ENCODE assay signal across 15 mouse cellular contexts in genomic region chr1:155200967-155201366, GRCm38 (mm10). TPM values are rescaled to one million over a fixed set of nuclear protein-coding genes. Genes with fewer than 3 reads are reported as not detected.
DNase-seq lines count a peak whose midpoint lies in the region; ATAC-seq and TF ChIP-seq lines count a peak whose summit lies in the region.
"Had no signal": no experiment of that assay in that cellular context is flagged by ENCODE, and none has a peak within 500 bp of the region (broad histone marks: within the 10 kb centered on the region; RNA-seq: fewer than 3 reads in every experiment).

No protein-coding gene starts in this region.

- DNase-seq in embryonic facial prominence, embryonic 10.5 days (ENCODE audit: low spot score), result no peak
- no peak for DNase-seq in kidney, adult 8-10 months
- no peak for DNase-seq in limb, embryonic 10.5 days (ENCODE audit: low spot score)
- DNase-seq in ovary, postnatal 36 days (ENCODE audit: low spot score), result no peak
- no peak for DNase-seq in embryo, embryonic 10 days (ENCODE audit: low spot score)
- DNase-seq: cerebellum, adult 11-12 months; embryo, embryonic 11 days; kidney, postnatal 10 days; lung, postnatal 14 days; spleen, adult 18-20 months had no signal

- no peak for TF ChIP-seq POLR2A in olfactory bulb, adult 2 months (IDR thresholded peaks at IDR 0.05; ENCODE audit: insufficient read depth, low read depth, low read length)

- no peak for TF ChIP-seq CTCF in olfactory bulb, adult 2 months (IDR thresholded peaks at IDR 0.05; ENCODE audit: insufficient read depth, low read depth, low read length)

- no peak overlapping the region for H3K4me3 ChIP-seq in embryonic facial prominence, embryonic 12.5 days
- no peak overlapping the region for H3K4me3 ChIP-seq in embryonic facial prominence, embryonic 10.5 days
- no peak overlapping the region for H3K4me3 ChIP-seq in kidney, embryonic 15.5 days (replicated peaks)
- no peak overlapping the region for H3K4me3 ChIP-seq in limb, embryonic 10.5 days
- no peak overlapping the region for H3K4me3 ChIP-seq in olfactory bulb, adult 2 months (ENCODE audit: insufficient read depth, low read depth, low read length)
- H3K4me3 ChIP-seq: erythroblast, embryonic 14.5 days had no signal

- no peak overlapping the region for H3K27ac ChIP-seq in embryonic facial prominence, embryonic 12.5 days
- H3K27ac ChIP-seq in embryonic facial prominence, embryonic 10.5 days (replicated peaks), result no peak overlapping the region
- H3K27ac ChIP-seq in kidney, embryonic 15.5 days, result peak overlapping the region; percentile 61; the same call in 1 of the 2 replicates
- H3K27ac ChIP-seq in limb, embryonic 10.5 days, result peak overlapping the region; percentile 26; the same call in 1 of the 2 replicates
- peak overlapping the region; percentile 7; the same call in 1 of the 2 replicates for H3K27ac ChIP-seq in olfactory bulb, adult 2 months (ENCODE audit: insufficient read depth, low read depth, low read length)
- H3K27ac ChIP-seq: liver, embryonic 14.5 days had no signal

- peaks cover 21% of the 10 kb centered on the region for H3K4me1 ChIP-seq in embryonic facial prominence, embryonic 12.5 days
- peaks cover 34% of the 10 kb centered on the region for H3K4me1 ChIP-seq in embryonic facial prominence, embryonic 10.5 days
- H3K4me1 ChIP-seq in kidney, embryonic 15.5 days, result peaks cover 30% of the 10 kb centered on the region
- H3K4me1 ChIP-seq in limb, embryonic 10.5 days, result peaks cover 19% of the 10 kb centered on the region
- H3K4me1 ChIP-seq in olfactory bulb, adult 2 months (ENCODE audit: control insufficient read depth, insufficient read depth, low read length), result peaks cover 23% of the 10 kb centered on the region

- H3K36me3 ChIP-seq in embryonic facial prominence, embryonic 12.5 days, result peaks cover 46% of the 10 kb centered on the region
- H3K36me3 ChIP-seq in embryonic facial prominence, embryonic 10.5 days (replicated peaks), result peaks cover 95% of the 10 kb centered on the region
- H3K36me3 ChIP-seq in kidney, embryonic 15.5 days, result peaks cover 70% of the 10 kb centered on the region
- peaks cover 89% of the 10 kb centered on the region for H3K36me3 ChIP-seq in limb, embryonic 10.5 days

- H3K9me3 ChIP-seq in embryonic facial prominence, embryonic 12.5 days, result no peaks in the 10 kb centered on the region
- H3K9me3 ChIP-seq in embryonic facial prominence, embryonic 10.5 days, result no peaks in the 10 kb centered on the region
- no peaks in the 10 kb centered on the region for H3K9me3 ChIP-seq in kidney, embryonic 15.5 days (replicated peaks)
- H3K9me3 ChIP-seq in limb, embryonic 10.5 days (replicated peaks), result no peaks in the 10 kb centered on the region

- ATAC-seq in embryonic facial prominence, embryonic 12.5 days (ENCODE audit: insufficient number of reproducible peaks, insufficient read depth, low FRiP score, low TSS enrichment), result 0 out of 2 replicates have a peak, but pooled peaks have one; percentile 60
- ATAC-seq in kidney, embryonic 15.5 days (replicated peaks; ENCODE audit: low FRiP score), result no peak

- H3K27me3 ChIP-seq in embryonic facial prominence, embryonic 12.5 days, result no peaks in the 10 kb centered on the region
- no peaks in the 10 kb centered on the region for H3K27me3 ChIP-seq in embryonic facial prominence, embryonic 10.5 days (replicated peaks; ENCODE audit: low read depth, poor library complexity, severe bottlenecking)
- no peaks in the 10 kb centered on the region for H3K27me3 ChIP-seq in kidney, embryonic 15.5 days
- H3K27me3 ChIP-seq in limb, embryonic 10.5 days (ENCODE audit: low read depth, poor library complexity, severe bottlenecking), result no peaks in the 10 kb centered on the region

- H3K4me2 ChIP-seq in embryonic facial prominence, embryonic 12.5 days (replicated peaks), result no peak overlapping the region
- H3K4me2 ChIP-seq in kidney, embryonic 15.5 days, result no peak overlapping the region

- H3K9ac ChIP-seq in embryonic facial prominence, embryonic 12.5 days, result no peak overlapping the region
- no peak overlapping the region for H3K9ac ChIP-seq in kidney, embryonic 15.5 days
- H3K9ac ChIP-seq: liver, embryonic 14.5 days had no signal

- WGBS in embryonic facial prominence, embryonic 12.5 days, result 65% methylated on average over 2 of the region's 2 CpGs
- 66% methylated on average over 2 of the region's 2 CpGs for WGBS in embryonic facial prominence, embryonic 10.5 days
- WGBS in kidney, embryonic 15.5 days, result 53% methylated on average over 2 of the region's 2 CpGs
- WGBS in limb, embryonic 10.5 days, result 64% methylated on average over 2 of the region's 2 CpGs
- 46% methylated on average over 2 of the region's 2 CpGs for WGBS in olfactory bulb, adult 2 months

RNA-seq across cellular contexts. Expression of gene Stx6, which starts 42.5 kb away (rescaled TPM):
- 109 and 113 TPM in 2 replicates for polyA plus RNA-seq in embryonic facial prominence, embryonic 12.5 days (2016; fragmentation: Nextera tagmentation; extraction: Ambion mirVana)
- 85.0 and 88.9 TPM in 2 replicates for polyA plus RNA-seq in embryonic facial prominence, embryonic 10.5 days (2016; fragmentation: Nextera tagmentation; extraction: Ambion mirVana)
- polyA plus RNA-seq in kidney, embryonic 15.5 days (2015; fragmentation: Nextera tagmentation; extraction: Ambion mirVana), result 65.5 and 82.4 TPM in 2 replicates
- 83.1 and 95.4 TPM in 2 replicates for polyA plus RNA-seq in limb, embryonic 10.5 days (2016; fragmentation: Nextera tagmentation; extraction: Ambion mirVana)
- polyA plus RNA-seq in olfactory bulb, adult 2 months (2012; ENCODE audit: insufficient read depth, insufficient read length, low replicate concordance, missing spikeins), result not detected in 2 replicates

RNA-seq across cellular contexts. Expression of gene BC034090, which starts 43.3 kb away (rescaled TPM):
- 6.8 and 6.9 TPM in 2 replicates for polyA plus RNA-seq in embryonic facial prominence, embryonic 12.5 days (2016; fragmentation: Nextera tagmentation; extraction: Ambion mirVana)
- polyA plus RNA-seq in embryonic facial prominence, embryonic 10.5 days (2016; fragmentation: Nextera tagmentation; extraction: Ambion mirVana), result 5.3 and 5.7 TPM in 2 replicates
- 7.0 and 7.2 TPM in 2 replicates for polyA plus RNA-seq in kidney, embryonic 15.5 days (2015; fragmentation: Nextera tagmentation; extraction: Ambion mirVana)
- 5.2 and 6.8 TPM in 2 replicates for polyA plus RNA-seq in limb, embryonic 10.5 days (2016; fragmentation: Nextera tagmentation; extraction: Ambion mirVana)
- not detected in 2 replicates for polyA plus RNA-seq in olfactory bulb, adult 2 months (2012; ENCODE audit: insufficient read depth, insufficient read length, low replicate concordance, missing spikeins)
- polyA plus RNA-seq: erythroblast, embryonic 14.5 days had no signal

RNA-seq across cellular contexts. Expression of gene Mr1, which starts 54.4 kb away (rescaled TPM):
- 4.6 and 6.2 TPM in 2 replicates for polyA plus RNA-seq in embryonic facial prominence, embryonic 12.5 days (2016; fragmentation: Nextera tagmentation; extraction: Ambion mirVana)
- 1.2 and 1.4 TPM in 2 replicates for polyA plus RNA-seq in embryonic facial prominence, embryonic 10.5 days (2016; fragmentation: Nextera tagmentation; extraction: Ambion mirVana)
- 5.7 and 6.3 TPM in 2 replicates for polyA plus RNA-seq in kidney, embryonic 15.5 days (2015; fragmentation: Nextera tagmentation; extraction: Ambion mirVana)
- 0.62 and 1.5 TPM in 2 replicates for polyA plus RNA-seq in limb, embryonic 10.5 days (2016; fragmentation: Nextera tagmentation; extraction: Ambion mirVana)
- not detected in 2 replicates for polyA plus RNA-seq in olfactory bulb, adult 2 months (2012; ENCODE audit: insufficient read depth, insufficient read length, low replicate concordance, missing spikeins)
- polyA plus RNA-seq: erythroblast, embryonic 14.5 days had no signal

Comparison
In these comparisons a context has a peak if more than half of its experiments do, and no peak if none do; other contexts are left out.
1. H3K27ac ChIP-seq: peak in kidney, embryonic 15.5 days (single experiment), limb, embryonic 10.5 days (single experiment) and olfactory bulb, adult 2 months (single experiment); none in embryonic facial prominence, embryonic 12.5 days (single experiment) and embryonic facial prominence, embryonic 10.5 days (single experiment).